Mouse (Mus musculus): ENCODE results near the gene Itpk1.
"Not testable (repeated sequence)": the region's sequence is repeated elsewhere in the genome, so short reads cannot be mapped to it uniquely, and the experiment has no call there.

The Itpk1 gene

GRCm38 (mm10) chr12:102661772-102662171 lies 43.0 kb downstream of the Itpk1 start:
- DNase-seq (ENCODE audit: low spot score in 2 of 2) = no peak

- DNase-seq (ENCODE audit: low spot score in 2 of 2) = no peak
Measured at GRCm38 (mm10) chr12:102660906-102661651, 43.7 kb downstream of the Itpk1 start.

DNA sequence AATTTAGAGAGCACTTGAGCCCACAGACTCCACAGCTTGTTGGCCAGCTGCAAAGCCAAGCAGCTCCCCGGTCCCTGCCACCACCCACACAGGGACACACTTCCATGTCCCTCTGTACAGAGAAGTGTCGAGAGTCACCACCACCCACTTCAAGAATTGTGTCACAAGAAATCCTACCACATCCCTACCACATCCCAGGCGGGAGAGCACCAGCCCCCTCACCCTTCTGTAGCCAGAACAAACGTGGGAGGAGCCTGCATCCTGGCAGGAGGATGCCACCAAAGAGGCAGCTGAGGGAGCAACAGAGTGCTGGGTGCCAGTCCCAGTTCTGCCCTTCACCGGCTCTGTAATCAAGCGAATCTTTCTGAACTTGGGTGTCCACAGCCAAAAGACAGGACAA lies 51.7 kb downstream of the Itpk1 start:
- no peak for DNase-seq (ENCODE audit: low spot score in 2 of 2)

GRCm38 (mm10) chr12:102652420-102652819 lies 52.3 kb downstream of the Itpk1 start:
- DNase-seq (ENCODE audit: low spot score in 2 of 2) = no peak

- DNase-seq (ENCODE audit: low spot score in 2 of 2) = no peak
Measured at GRCm38 (mm10) chr12:102651871-102652270, 52.9 kb downstream of the Itpk1 start.

DNA sequence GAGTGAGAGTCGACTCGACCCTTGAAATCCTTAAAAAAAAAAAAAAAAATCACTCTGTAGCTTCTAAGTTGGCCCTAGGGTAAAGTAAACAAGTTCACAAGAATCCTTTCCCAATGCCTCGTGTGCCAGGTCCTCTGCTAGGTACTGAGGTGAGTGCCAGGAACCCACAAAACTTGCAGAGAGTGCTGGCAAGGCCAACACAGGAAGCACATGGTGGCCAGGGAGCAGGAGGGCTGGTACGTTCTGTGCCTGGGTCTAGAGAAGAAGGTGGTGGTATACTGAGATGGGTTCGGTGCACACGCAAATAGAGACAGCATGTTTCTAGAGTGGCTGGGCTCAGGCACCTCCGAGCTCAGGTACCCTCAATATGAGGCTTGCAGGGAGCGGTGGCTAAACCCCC lies 53.3 kb downstream of the Itpk1 start:
- DNase-seq (ENCODE audit: low spot score in 2 of 2) = no peak

DNA sequence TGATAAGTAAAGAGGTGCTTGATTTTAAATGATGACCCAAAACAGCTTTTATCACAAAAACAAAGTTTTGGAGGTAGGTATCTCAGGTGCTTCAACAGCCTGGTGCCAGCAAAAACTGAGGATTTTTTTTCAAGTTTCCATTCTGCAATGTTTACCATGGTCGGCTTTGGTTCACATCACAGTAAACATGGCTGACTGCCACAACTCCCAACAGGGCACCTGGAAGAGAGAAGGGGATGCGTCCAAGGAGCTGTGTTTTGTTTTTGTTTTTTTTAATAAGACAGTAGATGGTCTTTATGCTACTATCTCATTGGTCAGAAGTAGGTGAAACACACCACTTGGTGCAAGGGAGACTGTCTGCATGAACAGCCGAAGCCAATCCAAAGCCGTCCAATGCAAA lies 54.1 kb downstream of the Itpk1 start:
- no peak for DNase-seq (ENCODE audit: low spot score in 2 of 2)

GRCm38 (mm10) chr12:102647839-102648564 lies 56.7 kb downstream of the Itpk1 start:
- DNase-seq (ENCODE audit: low spot score in 2 of 2) = no peak

GRCm38 (mm10) chr12:102646586-102647260 lies 58.0 kb downstream of the Itpk1 start:
- DNase-seq (ENCODE audit: low spot score in 2 of 2) = no peak

- DNase-seq (ENCODE audit: low spot score in 2 of 2) = no peak
Measured at GRCm38 (mm10) chr12:102645911-102646585, 58.7 kb downstream of the Itpk1 start.

- no peak for DNase-seq (ENCODE audit: low spot score in 2 of 2)
Measured at GRCm38 (mm10) chr12:102643316-102643715, 61.4 kb downstream of the Itpk1 start.

- no peak for DNase-seq (ENCODE audit: low spot score in 2 of 2)
Measured at GRCm38 (mm10) chr12:102640436-102641163, 64.1 kb downstream of the Itpk1 start.

GRCm38 (mm10) chr12:102638878-102639277 lies 65.9 kb downstream of the Itpk1 start:
- DNase-seq (ENCODE audit: low spot score in 2 of 2) = no peak

DNA sequence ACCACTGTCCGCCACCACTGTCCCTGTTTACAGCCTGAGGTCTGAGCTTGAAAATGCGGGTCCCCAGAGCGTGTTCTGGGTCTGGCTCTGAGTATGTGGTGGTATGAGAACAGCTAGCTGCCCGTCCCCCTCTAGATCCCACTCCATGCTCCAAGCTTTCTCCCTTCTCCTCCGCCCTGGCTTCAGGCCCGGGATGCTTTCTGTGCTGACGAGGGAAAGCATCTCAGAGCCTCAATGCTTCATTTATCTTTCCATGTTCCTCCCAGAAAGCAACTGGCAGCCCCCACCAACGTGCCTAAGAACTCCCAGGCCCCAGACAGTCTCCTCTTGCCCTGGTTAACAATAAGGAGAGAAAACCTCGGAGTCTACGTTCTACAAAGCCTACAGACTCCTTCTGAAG lies 67.5 kb downstream of the Itpk1 start:
- no peak for DNase-seq (ENCODE audit: low spot score in 2 of 2)

GRCm38 (mm10) chr12:102634436-102635050 lies 70.2 kb downstream of the Itpk1 start:
- no peak for DNase-seq (ENCODE audit: low spot score in 2 of 2)

GRCm38 (mm10) chr12:102633083-102633501 lies 71.6 kb downstream of the Itpk1 start:
- no peak for DNase-seq (ENCODE audit: low spot score in 2 of 2)

DNA sequence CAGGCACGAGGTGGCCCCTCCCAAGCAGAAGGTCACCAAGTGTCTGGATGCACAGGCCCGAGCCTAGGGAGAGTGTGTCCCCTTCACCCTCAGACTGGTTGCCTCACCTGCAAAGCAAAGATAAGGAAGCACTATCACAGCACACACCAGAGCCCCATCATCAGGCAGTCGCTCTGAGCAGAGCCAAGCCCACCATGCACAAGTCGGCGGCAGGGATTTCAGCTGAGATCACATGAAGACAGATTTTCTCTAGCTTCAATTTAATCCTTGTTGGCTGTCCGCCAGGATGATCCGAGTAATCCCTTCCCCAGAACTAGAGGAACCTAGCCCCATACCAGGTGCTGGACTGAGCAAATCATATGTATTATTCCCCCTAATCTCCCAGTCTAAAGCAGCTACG lies 73.0 kb downstream of the Itpk1 start:
- no peak for DNase-seq (ENCODE audit: low spot score in 2 of 2)

DNA sequence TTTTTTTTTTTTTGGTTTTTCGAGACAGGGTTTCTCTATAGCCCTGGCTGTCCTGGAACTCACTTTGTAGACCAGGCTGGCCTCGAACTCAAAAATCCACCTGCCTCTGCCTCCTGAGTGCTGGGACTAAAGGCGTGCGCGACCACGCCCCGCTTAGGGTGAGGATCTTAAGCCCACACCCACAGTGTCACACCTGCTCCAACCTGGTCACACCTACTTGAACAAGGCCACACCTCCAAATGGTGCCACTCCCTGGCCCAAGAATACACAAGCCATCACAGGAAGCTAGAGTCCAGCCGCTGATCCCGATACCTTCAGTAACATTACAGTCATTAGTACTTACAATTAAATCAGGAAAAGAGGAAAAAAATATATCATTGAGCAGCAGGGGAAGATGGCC lies 74.3 kb downstream of the Itpk1 start:
- DNase-seq (ENCODE audit: low spot score in 2 of 2) = not testable (repeated sequence)

DNA sequence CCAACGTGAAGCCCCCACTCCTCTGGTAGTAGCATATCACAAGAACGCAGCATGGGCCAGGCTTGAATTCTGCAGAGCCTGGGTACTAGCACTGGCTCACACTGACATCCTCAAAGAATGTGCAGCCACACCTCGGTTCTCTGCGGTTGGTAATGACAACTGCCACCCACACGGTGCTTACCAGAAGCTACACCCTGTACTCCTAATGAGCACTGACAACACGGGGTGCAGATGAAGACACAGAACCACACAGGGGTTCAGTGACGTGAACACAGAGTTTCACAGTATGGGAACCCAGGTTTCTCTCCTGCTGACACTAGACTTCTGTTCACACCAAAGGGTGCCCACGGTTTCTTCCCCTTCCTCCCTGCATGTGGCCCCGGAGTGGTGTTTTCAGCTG lies 76.5 kb downstream of the Itpk1 start:
- DNase-seq (ENCODE audit: low spot score in 2 of 2) = no peak

DNA sequence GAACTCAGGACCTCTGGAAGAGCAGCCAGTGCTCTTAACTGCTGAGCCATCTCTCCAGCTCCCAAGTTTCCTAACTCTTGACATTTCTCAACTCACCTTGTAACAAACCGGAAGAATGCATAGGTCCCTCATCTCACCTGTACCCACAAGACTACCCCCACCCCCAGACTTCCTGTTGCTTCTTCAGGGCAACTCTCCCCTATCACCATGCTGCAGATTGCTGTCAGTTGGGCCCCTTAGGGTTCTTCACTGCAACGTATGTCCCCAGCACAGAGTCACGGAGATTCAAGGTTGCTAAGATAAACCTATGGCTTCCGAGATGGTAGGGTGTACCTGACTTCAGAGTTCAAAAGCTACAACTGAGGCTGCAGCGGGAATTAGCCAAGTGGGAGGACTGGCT lies 77.2 kb downstream of the Itpk1 start:
- no peak for DNase-seq (ENCODE audit: low spot score in 2 of 2)

DNA sequence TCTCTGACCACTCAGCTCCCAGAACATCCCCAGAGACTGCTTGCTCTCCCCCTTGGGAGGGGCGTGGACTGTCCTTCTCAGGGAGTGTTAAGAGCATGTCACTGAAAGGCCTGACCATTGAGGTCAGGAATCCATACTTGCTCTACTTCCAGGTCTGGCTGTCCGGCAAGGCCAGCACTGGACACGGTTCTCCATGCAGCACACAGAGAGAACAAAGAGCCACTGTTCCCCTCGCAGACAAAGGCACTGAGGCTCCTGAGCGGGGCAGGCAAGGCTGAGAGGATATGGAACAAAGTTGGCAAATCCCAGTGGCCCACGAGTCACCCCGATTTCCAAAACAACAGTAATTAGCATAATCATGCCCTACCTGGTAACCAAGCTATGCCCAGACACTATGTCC lies 77.9 kb downstream of the Itpk1 start:
- no peak for DNase-seq (ENCODE audit: low spot score in 2 of 2)

All from urinary bladder, postnatal 4 days (tissue).